Mouse (Mus musculus) forebrain, embryonic 14.5 days (tissue): ENCODE measurements at regions not wholly inside any gene's neighbourhood (a gene's known extent, or its start where the extent isn't known, plus 50 kb on each side); places are given as distances from the start of the nearest gene placed in this dataset.
"Not testable (repeated sequence)": the region's sequence is repeated elsewhere in the genome, so short reads cannot be mapped to it uniquely, and the experiment has no call there.

ENCODE experiments used
- ATAC-seq: fragments of 200-750 bp; cut with Nextera tagmentation; 2 replicates; pipeline ENCODE4 v1.8.0; 2017; ENCODE audit warnings: mild to moderate bottlenecking, moderate library complexity
- DNase-seq: peaks from one replicate; pipeline ENCODE4 v3.0.0-alpha.2; 2015; ENCODE audit warnings: low spot score
- H3K27ac ChIP-seq: fragments of 300-500 bp; sonication (generic); 2 replicates; pipeline ENCODE4 v1.5.1; 2014; ENCODE audit warnings: low read depth, mild to moderate bottlenecking, control low read depth, low read length, moderate library complexity
- H3K27me3 ChIP-seq: fragments of 300-500 bp; sonication (generic); replicated peaks from 2 replicates; pipeline ENCODE4 v1.6.1; 2014; ENCODE audit warnings: low read length, control low read depth, mixed read lengths; ENCODE audit not compliant: control insufficient read depth, insufficient read depth
- H3K36me3 ChIP-seq: fragments of 300-500 bp; sonication (generic); 2 replicates; pipeline ENCODE4 v1.6.1; 2014; ENCODE audit warnings: low read length, control low read depth; ENCODE audit not compliant: control insufficient read depth, insufficient read depth
- H3K4me1 ChIP-seq: fragments of 300-500 bp; sonication (generic); 2 replicates; pipeline ENCODE4 v1.6.1; 2014; ENCODE audit warnings: antibody characterized with exemption, low read length, control low read depth; ENCODE audit not compliant: control insufficient read depth, insufficient read depth
- H3K4me2 ChIP-seq: fragments of 300-500 bp; sonication (generic); 2 replicates; pipeline ENCODE4 v1.6.1; 2014; ENCODE audit warnings: mild to moderate bottlenecking, control low read depth, low read length
- H3K4me3 ChIP-seq: fragments of 300-500 bp; sonication (generic); 2 replicates; pipeline ENCODE4 v1.5.1; 2014; ENCODE audit warnings: low read depth, low read length, control low read depth
- H3K9ac ChIP-seq: fragments of 300-500 bp; sonication (generic); 2 replicates; pipeline ENCODE4 v1.6.1; 2014; ENCODE audit warnings: mild to moderate bottlenecking, low read length, control low read depth, moderate library complexity
- H3K9me3 ChIP-seq: fragments of 300-500 bp; sonication (generic); replicated peaks from 2 replicates; pipeline ENCODE4 v1.6.1; 2016; ENCODE audit warnings: low read length, control low read depth, mixed read lengths; ENCODE audit not compliant: control insufficient read depth
- WGBS: fragments of 180-500 bp; shearing (Covaris S2); extraction: QIAGEN DNeasy Blood & Tissue Kit; methylation state at CpG from one replicate; pipeline ENCODE4 v1.1.7; 2014; 5-methylcytosine and 5-hydroxymethylcytosine counted together

DNA sequence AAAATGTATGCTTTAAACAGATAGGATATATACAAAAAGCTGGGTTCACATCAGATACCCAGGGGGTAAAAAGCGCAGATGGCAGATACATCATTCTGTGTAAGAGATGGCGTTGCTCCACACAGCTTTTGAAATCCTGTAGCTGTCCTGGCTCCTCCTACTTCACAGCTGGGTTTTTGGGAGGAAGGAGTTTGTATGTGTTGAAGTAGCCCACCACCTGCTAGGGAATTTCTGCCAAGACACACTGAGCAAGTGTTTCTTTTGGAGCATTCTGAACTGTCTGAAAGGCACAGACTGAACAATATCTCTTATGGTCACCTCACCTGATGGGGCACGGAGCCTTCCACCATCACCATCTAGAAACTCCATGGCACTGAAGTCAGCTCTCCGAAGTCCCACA, 128.3 kb downstream of the H60c start:
- Histone ChIP-seq H3K9me3 (peaks cover 23% of the 10 kb centered on the region), H3K27me3 (no peaks in the 10 kb centered on the region), H3K4me3 (no peak overlapping the region), H3K27ac (no peak overlapping the region), H3K4me2 (no peak overlapping the region), H3K9ac (no peak overlapping the region), H3K36me3 (no peaks in the 10 kb centered on the region), H3K4me1 (no peaks in the 10 kb centered on the region)
- ATAC-seq: no peak
- DNase-seq: no peak
- 90% methylated on average over 4 of the region's 4 CpGs for WGBS

DNA sequence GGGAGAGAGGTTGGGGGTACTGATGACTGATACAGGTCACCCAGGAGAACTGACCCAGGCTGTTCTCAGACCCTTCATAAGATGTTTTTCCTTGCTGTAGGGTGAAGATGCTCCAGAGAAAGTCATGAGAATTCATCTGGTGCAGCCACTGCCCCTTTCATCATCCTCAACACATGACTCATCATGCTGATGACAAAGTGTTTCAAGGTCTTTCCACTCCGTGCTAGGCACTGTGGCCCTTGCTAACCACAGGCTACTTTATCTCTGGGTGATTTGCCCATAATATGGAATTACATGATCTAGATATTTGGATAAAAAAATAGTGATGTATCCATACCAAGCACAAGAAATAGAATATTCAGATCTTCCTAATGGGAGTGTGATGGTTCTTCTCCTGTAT, 140.1 kb downstream of the H60c start:
- H3K27ac ChIP-seq: no peak overlapping the region
- H3K4me2 ChIP-seq: no peak overlapping the region
- H3K36me3 ChIP-seq: no peaks in the 10 kb centered on the region
- no peaks in the 10 kb centered on the region for H3K27me3 ChIP-seq
- WGBS: 86% methylated on average over 1 of the region's 1 CpGs
- no peak overlapping the region for H3K4me3 ChIP-seq
- DNase-seq: no peak
- H3K9ac ChIP-seq: no peak overlapping the region
- H3K4me1 ChIP-seq: no peaks in the 10 kb centered on the region
- ATAC-seq: no peak
- peaks cover 63% of the 10 kb centered on the region for H3K9me3 ChIP-seq

- no peaks in the 10 kb centered on the region for H3K4me1 ChIP-seq
- H3K36me3 ChIP-seq: no peaks in the 10 kb centered on the region
- DNase-seq (no peak), ATAC-seq (no peak)
- peaks cover 73% of the 10 kb centered on the region for H3K9me3 ChIP-seq
- WGBS: 91% methylated on average over 3 of the region's 3 CpGs
- no peak overlapping the region for H3K9ac ChIP-seq
- no peaks in the 10 kb centered on the region for H3K27me3 ChIP-seq
- H3K4me2 ChIP-seq: no peak overlapping the region
- no peak overlapping the region for H3K4me3 ChIP-seq
- H3K27ac ChIP-seq: no peak overlapping the region
These were observed 150.0 kb downstream of the H60c start for GRCm38 (mm10) chr10:3117451-3118070.

DNA sequence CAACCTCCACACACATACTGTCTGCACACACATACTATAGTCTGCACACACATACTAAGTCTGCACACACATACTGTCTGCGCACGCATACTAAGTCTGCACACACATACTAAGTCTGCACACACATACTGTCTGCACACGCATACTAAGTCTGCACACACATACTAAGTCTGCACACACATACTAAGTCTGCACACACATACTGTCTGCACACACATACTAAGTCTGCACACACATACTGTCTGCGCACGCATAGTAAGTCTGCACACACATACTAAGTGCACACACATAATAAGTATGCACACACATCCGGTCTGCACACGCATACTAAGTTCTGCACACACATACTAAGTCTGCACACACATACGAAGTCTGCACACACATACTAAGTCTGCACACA, 153.2 kb downstream of the H60c start:
- not testable (repeated sequence) for H3K9ac ChIP-seq, H3K27ac ChIP-seq, ATAC-seq, H3K4me3 ChIP-seq, H3K36me3 ChIP-seq, DNase-seq, H3K4me1 ChIP-seq, H3K4me2 ChIP-seq, H3K27me3 ChIP-seq
- WGBS: 62% methylated on average over 4 of the region's 8 CpGs
- peaks cover 50% of the 10 kb centered on the region for H3K9me3 ChIP-seq

DNA sequence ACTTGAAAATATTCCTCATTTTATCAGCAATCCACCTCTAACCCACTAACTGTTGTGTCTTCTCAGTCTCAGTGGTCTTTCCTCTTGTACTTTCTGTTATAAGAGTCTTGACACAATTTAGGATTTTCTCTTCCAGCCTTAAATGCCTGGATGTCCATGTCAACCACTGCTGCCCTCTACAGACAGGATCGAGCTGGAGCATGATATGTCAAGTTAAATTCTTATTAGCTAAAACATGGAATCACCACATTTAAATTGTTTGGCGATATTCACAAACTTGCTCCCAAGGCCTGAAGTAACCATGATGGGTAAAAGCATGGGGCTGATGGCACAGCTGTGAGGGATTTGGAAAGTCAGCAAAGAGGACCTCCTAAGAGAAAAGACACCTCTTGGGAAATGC, 159.6 kb downstream of the H60c start:
- not testable (repeated sequence) for H3K9ac ChIP-seq, H3K4me1 ChIP-seq, H3K27me3 ChIP-seq, H3K27ac ChIP-seq, H3K4me2 ChIP-seq, H3K4me3 ChIP-seq, ATAC-seq, DNase-seq, H3K36me3 ChIP-seq
- 77% methylated on average over 2 of the region's 2 CpGs for WGBS
- peaks cover 36% of the 10 kb centered on the region for H3K9me3 ChIP-seq
